Mouse (Mus musculus): ENCODE results near the gene Tead1.
"Not testable (repeated sequence)": the region's sequence is repeated elsewhere in the genome, so short reads cannot be mapped to it uniquely, and the experiment has no call there.

Gene Tead1

GRCm38 (mm10) chr7:112915571-112915970 is 236.5 kb downstream of the Tead1 start:
- no peak for DNase-seq (ENCODE audit: low read depth in 2 of 2, low spot score in 2 of 2)

GRCm38 (mm10) chr7:112917613-112918278 is 238.6 kb downstream of the Tead1 start:
- no peak for DNase-seq (ENCODE audit: low read depth in 2 of 2, low spot score in 2 of 2)

- DNase-seq (ENCODE audit: low read depth in 2 of 2, low spot score in 2 of 2): no peak
Measured at GRCm38 (mm10) chr7:112918279-112918991, 239.3 kb downstream of the Tead1 start.

- DNase-seq (ENCODE audit: low read depth in 2 of 2, low spot score in 2 of 2): no peak
Measured at GRCm38 (mm10) chr7:112919845-112920244, 240.7 kb downstream of the Tead1 start.

- no peak for DNase-seq (ENCODE audit: low read depth in 2 of 2, low spot score in 2 of 2)
Measured at GRCm38 (mm10) chr7:112922801-112923200, 243.7 kb downstream of the Tead1 start.

GRCm38 (mm10) chr7:112923712-112924111 is 244.6 kb downstream of the Tead1 start:
- DNase-seq (ENCODE audit: low read depth in 2 of 2, low spot score in 2 of 2): no peak

- no peak for DNase-seq (ENCODE audit: low read depth in 2 of 2, low spot score in 2 of 2)
Measured at GRCm38 (mm10) chr7:112930669-112931068, 251.6 kb downstream of the Tead1 start.

- not testable (repeated sequence) for DNase-seq (ENCODE audit: low read depth in 2 of 2, low spot score in 2 of 2)
Measured at GRCm38 (mm10) chr7:112935876-112936275, 256.8 kb downstream of the Tead1 start.

GRCm38 (mm10) chr7:112937089-112937488 is 258.0 kb downstream of the Tead1 start:
- DNase-seq (ENCODE audit: low read depth in 2 of 2, low spot score in 2 of 2): no peak

GRCm38 (mm10) chr7:112938959-112939358 is 259.8 kb downstream of the Tead1 start:
- DNase-seq (ENCODE audit: low read depth in 2 of 2, low spot score in 2 of 2): no peak

GRCm38 (mm10) chr7:112942567-112942966 is 263.4 kb downstream of the Tead1 start:
- no peak for DNase-seq (ENCODE audit: low read depth in 2 of 2, low spot score in 2 of 2)

GRCm38 (mm10) chr7:112943056-112943455 is 263.9 kb downstream of the Tead1 start:
- no peak for DNase-seq (ENCODE audit: low read depth in 2 of 2, low spot score in 2 of 2)

- no peak for DNase-seq (ENCODE audit: low read depth in 2 of 2, low spot score in 2 of 2)
Measured at GRCm38 (mm10) chr7:112946706-112947105, 267.6 kb downstream of the Tead1 start.

GRCm38 (mm10) chr7:112953777-112954291 is 274.7 kb downstream of the Tead1 start, which contains the start of gene Rassf10:
Rassf10 (plus strand) TSS chr7:112953962.
- no peak for DNase-seq (ENCODE audit: low read depth in 2 of 2, low spot score in 2 of 2)

- DNase-seq (ENCODE audit: low read depth in 2 of 2, low spot score in 2 of 2): no peak
Measured at GRCm38 (mm10) chr7:112954351-112955102, 275.4 kb downstream of the Tead1 start.

- no peak for DNase-seq (ENCODE audit: low read depth in 2 of 2, low spot score in 2 of 2)
Measured at GRCm38 (mm10) chr7:112955103-112955827, 276.1 kb downstream of the Tead1 start.

GRCm38 (mm10) chr7:112955955-112956354 is 276.8 kb downstream of the Tead1 start:
- DNase-seq (ENCODE audit: low read depth in 2 of 2, low spot score in 2 of 2): no peak

Data from CD8-positive naive resting alpha-beta T cell, adult 2 months (primary cell).